Mouse (Mus musculus) embryonic facial prominence, embryonic 10.5 days (tissue): Measurements from ENCODE around the gene Tmem19. TPM values are rescaled to one million over a fixed set of nuclear protein-coding genes. Genes with fewer than 3 reads are reported as not detected.

Experiments used
- DNase-seq: peaks from one replicate; pipeline ENCODE4 v3.0.0-alpha.2; 2017; ENCODE audit warnings: low spot score
- H3K27ac ChIP-seq: fragments of 300-500 bp; sonication (generic); replicated peaks from 2 replicates; pipeline ENCODE4 v1.5.1; 2016; ENCODE audit warnings: mild to moderate bottlenecking
- H3K27me3 ChIP-seq: fragments of 300-500 bp; sonication (generic); replicated peaks from 2 replicates; pipeline ENCODE4 v1.6.1; 2016; ENCODE audit warnings: low read depth, mild to moderate bottlenecking; ENCODE audit not compliant: poor library complexity, severe bottlenecking
- H3K36me3 ChIP-seq: fragments of 300-500 bp; sonication (generic); replicated peaks from 2 replicates; pipeline ENCODE4 v1.6.1; 2016; ENCODE audit warnings: mild to moderate bottlenecking, moderate library complexity
- H3K4me1 ChIP-seq: fragments of 300-500 bp; sonication (generic); 2 replicates; pipeline ENCODE4 v1.6.1; 2016
- H3K4me3 ChIP-seq: fragments of 300-500 bp; sonication (generic); 2 replicates; pipeline ENCODE4 v1.5.1; 2016; ENCODE audit warnings: mild to moderate bottlenecking, moderate library complexity
- H3K9me3 ChIP-seq: fragments of 300-500 bp; sonication (generic); 2 replicates; pipeline ENCODE4 v1.6.1; 2016; ENCODE audit warnings: mild to moderate bottlenecking
- WGBS: fragments of 180-500 bp; shearing (Covaris S2); methylation state at CpG from one replicate; pipeline ENCODE4 v1.1.7; 2016; 5-methylcytosine and 5-hydroxymethylcytosine counted together
- polyA plus RNA-seq: library from polyadenylated mRNA; unstranded; fragments of >200 nt; fragmentation: Nextera tagmentation; extraction: Ambion mirVana; gene quantifications from 2 replicates; pipeline ENCODE4 v1.2.1, GENCODE M21; 2016

The Tmem19 gene
- polyA plus RNA-seq = 26.1 and 27.9 TPM in 2 replicates

GRCm38 (mm10) chr10:115361840-115362622, at the start of gene Tmem19:
Tmem19 (minus strand) TSS chr10:115362501.
- under 1% methylated on average over 58 of the region's 58 CpGs for WGBS
- peak within 1 kb of the TSS; percentile 92 for H3K27ac ChIP-seq
- DNase-seq = peak; percentile 97
- no peaks in the 10 kb centered on the region for H3K9me3 ChIP-seq
- peak within 1 kb of the TSS; percentile 68 for H3K4me3 ChIP-seq
- no peaks in the 10 kb centered on the region for H3K27me3 ChIP-seq
- H3K4me1 ChIP-seq = peaks cover 21% of the 10 kb centered on the region
- peaks cover 3% of the 10 kb centered on the region for H3K36me3 ChIP-seq

- no peak overlapping the region for H3K27ac ChIP-seq
- H3K4me3 ChIP-seq = no peak overlapping the region
- H3K36me3 ChIP-seq = peaks cover 94% of the 10 kb centered on the region
- H3K4me1 ChIP-seq = no peaks in the 10 kb centered on the region
- 73% methylated on average over 6 of the region's 6 CpGs for WGBS
- H3K27me3 ChIP-seq = no peaks in the 10 kb centered on the region
- peak; percentile 64 for DNase-seq
- H3K9me3 ChIP-seq = no peaks in the 10 kb centered on the region
Observed at GRCm38 (mm10) chr10:115406393-115406792, 44.1 kb upstream of the Tmem19 start.

- Histone ChIP-seq H3K27ac (no peak overlapping the region), H3K27me3 (no peaks in the 10 kb centered on the region), H3K4me3 (no peak overlapping the region), H3K36me3 (peaks cover 80% of the 10 kb centered on the region), H3K4me1 (peaks cover 14% of the 10 kb centered on the region), H3K9me3 (no peaks in the 10 kb centered on the region)
- DNase-seq = no peak
- WGBS = 94% methylated on average over 1 of the region's 1 CpGs
Observed at GRCm38 (mm10) chr10:115391896-115392295, 29.6 kb upstream of the Tmem19 start.

GRCm38 (mm10) chr10:115391076-115391475, 28.8 kb upstream of the Tmem19 start:
- Histone ChIP-seq H3K4me3 (no peak overlapping the region), H3K27ac (no peak overlapping the region), H3K9me3 (no peaks in the 10 kb centered on the region), H3K27me3 (no peaks in the 10 kb centered on the region), H3K36me3 (peaks cover 71% of the 10 kb centered on the region), H3K4me1 (peaks cover 22% of the 10 kb centered on the region)
- 93% methylated on average over 4 of the region's 4 CpGs for WGBS
- DNase-seq = no peak

- Histone ChIP-seq H3K36me3 (peaks cover 41% of the 10 kb centered on the region), H3K27ac (no peak overlapping the region), H3K9me3 (no peaks in the 10 kb centered on the region), H3K27me3 (no peaks in the 10 kb centered on the region), H3K4me1 (peaks cover 25% of the 10 kb centered on the region), H3K4me3 (peak overlapping the region; percentile 11; the same call in 1 of the 2 replicates)
- WGBS = 94% methylated on average over 3 of the region's 3 CpGs
- no peak for DNase-seq
Observed at GRCm38 (mm10) chr10:115387891-115388290, 25.6 kb upstream of the Tmem19 start.

GRCm38 (mm10) chr10:115385018-115386002, 23.0 kb upstream of the Tmem19 start:
- Histone ChIP-seq H3K27ac (peak overlapping the region; percentile 92), H3K4me1 (peaks cover 36% of the 10 kb centered on the region), H3K36me3 (peaks cover 36% of the 10 kb centered on the region), H3K9me3 (no peaks in the 10 kb centered on the region), H3K4me3 (peak overlapping the region; percentile 93), H3K27me3 (no peaks in the 10 kb centered on the region)
- under 1% methylated on average over 101 of the region's 101 CpGs for WGBS
- peak; percentile 78 for DNase-seq

GRCm38 (mm10) chr10:115384221-115385017, 22.1 kb upstream of the Tmem19 start, which contains the start of the genes Thap2 and Zfc3h1:
Thap2 (minus strand) TSS chr10:115384443.
Zfc3h1 (plus strand) TSS chr10:115384959.
- under 1% methylated on average over 65 of the region's 65 CpGs for WGBS
- Histone ChIP-seq H3K4me1 (peaks cover 36% of the 10 kb centered on the region), H3K27ac (peak within 1 kb of the TSS; percentile 92), H3K4me3 (peak within 1 kb of the TSS; percentile 93), H3K27me3 (no peaks in the 10 kb centered on the region), H3K36me3 (peaks cover 32% of the 10 kb centered on the region), H3K9me3 (no peaks in the 10 kb centered on the region)
- DNase-seq = peak; percentile 99

- Histone ChIP-seq H3K9me3 (no peaks in the 10 kb centered on the region), H3K4me3 (peak overlapping the region; percentile 93), H3K36me3 (peaks cover 26% of the 10 kb centered on the region), H3K27me3 (no peaks in the 10 kb centered on the region), H3K4me1 (peaks cover 36% of the 10 kb centered on the region), H3K27ac (peak overlapping the region; percentile 92)
- DNase-seq = no peak
- 4% methylated on average over 15 of the region's 15 CpGs for WGBS
Observed at GRCm38 (mm10) chr10:115383644-115384220, 21.4 kb upstream of the Tmem19 start.

GRCm38 (mm10) chr10:115382846-115383643, 20.7 kb upstream of the Tmem19 start:
- H3K27ac ChIP-seq = peak overlapping the region; percentile 92
- WGBS = 39% methylated on average over 12 of the region's 12 CpGs
- no peaks in the 10 kb centered on the region for H3K9me3 ChIP-seq
- peaks cover 30% of the 10 kb centered on the region for H3K4me1 ChIP-seq
- no peaks in the 10 kb centered on the region for H3K27me3 ChIP-seq
- H3K4me3 ChIP-seq = peak overlapping the region; percentile 93
- no peak for DNase-seq
- H3K36me3 ChIP-seq = peaks cover 21% of the 10 kb centered on the region

- DNase-seq = no peak
- H3K27ac ChIP-seq = no peak overlapping the region
- WGBS = 91% methylated on average over 2 of the region's 2 CpGs
- peaks cover 19% of the 10 kb centered on the region for H3K36me3 ChIP-seq
- peaks cover 19% of the 10 kb centered on the region for H3K4me1 ChIP-seq
- H3K27me3 ChIP-seq = no peaks in the 10 kb centered on the region
- no peak overlapping the region for H3K4me3 ChIP-seq
- H3K9me3 ChIP-seq = no peaks in the 10 kb centered on the region
Observed at GRCm38 (mm10) chr10:115381506-115382084, 19.3 kb upstream of the Tmem19 start.

- peak overlapping the region; percentile 92; the same call in 1 of the 2 replicates for H3K27ac ChIP-seq
- H3K4me1 ChIP-seq = peaks cover 21% of the 10 kb centered on the region
- 88% methylated on average over 4 of the region's 4 CpGs for WGBS
- H3K9me3 ChIP-seq = no peaks in the 10 kb centered on the region
- H3K4me3 ChIP-seq = peak overlapping the region; percentile 68
- DNase-seq = no peak
- H3K36me3 ChIP-seq = no peaks in the 10 kb centered on the region
- H3K27me3 ChIP-seq = no peaks in the 10 kb centered on the region
Observed at GRCm38 (mm10) chr10:115363151-115363550, 850 bp upstream of the Tmem19 start.
